Mouse (Mus musculus) CH12.LX (cell line): ENCODE data around the gene Tmem132d.

Experiments used
- CTCF ChIP-seq, 2 experiments: IDR thresholded peaks in 1 of 2; conservative IDR thresholded peaks in 1 of 2; 2 replicates each; pipeline ENCODE4 v1.5.1; 2011 to 2012; ENCODE audit warnings: low read depth in 2 of 2, low read length in 2 of 2, improper control_type of control experiment in 1 of 2, inconsistent platforms in 1 of 2, mild to moderate bottlenecking in 1 of 2, moderate library complexity in 1 of 2
- EP300 ChIP-seq: IDR thresholded peaks from 2 replicates; pipeline ENCODE4 v1.6.1; 2011; ENCODE audit warnings: low read length, improper control_type of control experiment
- HCFC1 ChIP-seq: IDR thresholded peaks from 2 replicates; pipeline ENCODE4 v1.6.1; 2012; ENCODE audit warnings: low read depth, mild to moderate bottlenecking, inconsistent platforms, low read length, improper control_type of control experiment
- POLR2A ChIP-seq: IDR thresholded peaks from 2 replicates; pipeline ENCODE4 v1.6.1; 2011; ENCODE audit warnings: low read depth, mild to moderate bottlenecking, improper control_type of control experiment, low read length
- ZNF384 ChIP-seq: IDR thresholded peaks from 2 replicates; pipeline ENCODE4 v1.6.1; 2012; ENCODE audit warnings: low read depth, low read length, improper control_type of control experiment, inconsistent platforms

DNA sequence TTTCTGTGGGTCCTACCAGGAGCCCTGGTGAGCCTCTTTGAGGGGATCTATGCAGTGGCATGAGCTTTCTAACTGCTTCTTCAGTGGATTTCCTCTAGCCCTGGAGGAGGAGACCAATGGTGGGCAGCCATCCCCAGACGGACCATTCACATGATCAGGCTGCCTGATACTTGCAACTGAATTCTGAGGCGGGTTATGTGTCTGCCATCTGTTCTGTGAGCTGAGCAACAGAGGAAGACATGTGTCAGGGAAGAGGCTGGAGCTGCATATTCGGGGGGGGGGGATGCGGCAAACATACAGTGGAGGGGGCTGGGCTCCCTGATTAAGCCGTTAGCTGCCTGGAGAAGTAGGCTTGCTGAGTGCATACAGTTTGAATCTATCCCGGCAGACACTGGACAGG is 19.3 kb upstream of the Tmem132d start:
- TF ChIP-seq EP300 (no peak), POLR2A (no peak), ZNF384 (no peak), CTCF (conservative IDR thresholded peaks at IDR 0.05 in 1 of 2, IDR thresholded peaks at IDR 0.05 in 1 of 2; ENCODE audit: low read depth in 2 of 2, low read length in 2 of 2) (no peak), HCFC1 (no peak)
